Mouse (Mus musculus) spleen, adult 12 weeks (tissue): ENCODE results near the gene Trim47.

ENCODE experiments used
- DNase-seq: peaks from one replicate; pipeline ENCODE4 v3.0.0; 2022; ENCODE audit warnings: low spot score

Gene Trim47

DNA sequence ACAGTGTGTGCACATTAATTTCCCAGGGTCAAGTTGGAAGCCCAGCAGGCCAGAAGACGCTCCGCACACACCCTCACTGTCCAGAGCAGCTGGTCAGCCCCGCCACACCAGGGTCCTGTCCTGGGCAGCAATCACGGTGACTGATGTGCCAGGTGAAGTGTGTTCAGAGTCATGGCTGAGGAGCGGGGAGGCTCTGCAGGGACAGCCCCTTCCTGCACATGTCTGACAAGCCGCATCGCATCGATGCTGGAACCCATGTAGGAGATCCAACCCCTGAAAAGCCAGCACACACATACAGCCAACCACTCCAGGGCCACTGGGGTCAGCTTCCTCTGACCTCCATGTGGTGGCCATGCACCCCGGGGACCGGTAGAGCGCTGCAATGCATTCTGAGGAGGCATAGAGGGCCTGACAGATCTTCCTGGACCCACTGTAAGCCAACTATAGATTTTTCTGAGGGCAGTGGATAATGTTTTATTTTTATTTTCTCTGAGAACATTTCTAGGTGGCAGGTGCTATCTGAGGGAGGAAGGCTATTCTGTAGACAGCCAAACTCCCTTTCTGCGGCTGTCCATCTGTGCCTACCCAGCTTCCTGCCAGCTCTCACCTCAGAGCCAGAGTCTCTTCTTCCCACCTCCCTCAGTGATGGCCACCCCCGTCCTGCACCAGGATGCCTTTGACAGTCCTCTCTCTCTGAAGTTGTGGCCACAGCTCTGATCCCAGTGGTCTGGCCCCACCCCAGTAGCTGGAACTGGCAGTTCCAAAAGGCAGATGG, 65.2 kb downstream of the Trim47 start:
- no peak for DNase-seq

DNA sequence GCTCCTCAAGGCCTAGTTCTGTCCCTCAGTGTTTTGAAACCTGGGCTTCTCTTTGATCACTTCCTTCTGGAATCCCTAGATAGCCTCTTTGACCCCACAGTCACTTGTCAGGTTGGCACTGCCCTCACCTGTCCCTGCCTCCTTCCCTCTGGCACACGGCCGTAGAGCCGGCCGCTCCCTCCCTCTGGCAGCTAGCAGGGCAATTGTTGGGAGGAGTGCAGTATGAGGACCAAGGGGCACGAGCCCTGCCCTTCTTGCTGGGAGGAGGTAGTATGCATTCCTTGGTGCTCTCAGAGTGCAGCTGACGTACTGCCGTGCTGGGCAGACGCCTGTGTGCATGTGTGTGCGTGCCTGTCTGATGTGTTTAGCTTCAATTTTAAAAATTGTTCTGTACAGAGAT, 66.4 kb downstream of the Trim47 start:
- DNase-seq = no peak

DNA sequence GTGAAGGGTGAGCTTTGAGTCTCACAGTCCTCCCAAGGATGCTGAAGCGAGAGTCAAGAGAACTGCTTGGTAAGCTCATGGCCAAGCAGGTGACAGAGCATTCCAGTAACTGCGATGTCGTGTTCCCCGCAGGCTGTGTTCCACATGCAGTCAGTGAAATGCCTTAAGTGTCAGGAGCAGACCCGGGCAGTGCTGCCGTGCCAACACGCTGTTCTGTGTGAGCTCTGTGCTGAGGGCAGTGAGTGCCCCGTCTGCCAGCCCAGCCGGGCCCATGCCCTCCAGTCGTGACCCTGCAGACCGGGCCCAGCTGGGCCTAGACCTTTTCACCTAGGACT, 67.4 kb downstream of the Trim47 start:
- no peak for DNase-seq

DNA sequence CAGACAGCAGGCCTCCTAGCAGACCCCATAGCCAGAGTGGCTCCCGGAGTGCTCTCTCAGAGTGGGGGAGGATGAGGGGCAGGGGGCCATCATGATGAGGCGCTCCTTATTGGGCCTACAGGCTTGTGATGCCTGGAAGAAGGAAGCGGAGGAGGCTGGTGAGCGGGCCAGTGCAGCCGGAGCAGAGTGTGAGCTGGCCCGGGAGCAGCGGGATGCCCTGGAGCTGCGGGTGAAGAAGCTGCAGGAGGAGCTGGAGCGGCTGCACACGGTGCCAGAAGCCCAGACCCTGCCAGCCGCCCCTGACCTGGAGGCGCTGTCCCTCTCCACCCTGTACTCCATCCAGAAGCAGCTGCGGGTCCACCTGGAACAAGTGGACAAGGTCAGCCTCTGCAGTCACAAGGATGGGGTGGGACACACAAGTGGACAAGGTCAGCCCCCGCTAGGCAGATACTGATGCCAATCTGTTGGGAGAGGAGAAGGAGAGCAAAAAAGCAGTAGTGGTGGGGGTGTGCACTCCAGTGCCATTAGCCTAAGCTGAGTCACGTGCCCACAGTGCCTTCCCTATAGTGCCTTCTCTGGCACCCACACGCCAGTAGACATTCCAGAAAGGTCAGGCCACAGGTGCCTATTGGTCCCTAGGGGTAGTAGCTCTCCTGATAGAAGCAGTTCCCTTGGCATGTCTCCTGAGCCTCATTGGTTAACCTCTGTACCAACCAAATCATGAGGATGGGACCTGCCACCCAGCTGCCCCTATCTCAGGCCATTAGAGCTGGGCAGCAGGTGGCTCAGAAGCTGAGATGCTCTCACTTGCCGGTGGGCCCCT, 67.9 kb downstream of the Trim47 start:
- no peak for DNase-seq

DNA sequence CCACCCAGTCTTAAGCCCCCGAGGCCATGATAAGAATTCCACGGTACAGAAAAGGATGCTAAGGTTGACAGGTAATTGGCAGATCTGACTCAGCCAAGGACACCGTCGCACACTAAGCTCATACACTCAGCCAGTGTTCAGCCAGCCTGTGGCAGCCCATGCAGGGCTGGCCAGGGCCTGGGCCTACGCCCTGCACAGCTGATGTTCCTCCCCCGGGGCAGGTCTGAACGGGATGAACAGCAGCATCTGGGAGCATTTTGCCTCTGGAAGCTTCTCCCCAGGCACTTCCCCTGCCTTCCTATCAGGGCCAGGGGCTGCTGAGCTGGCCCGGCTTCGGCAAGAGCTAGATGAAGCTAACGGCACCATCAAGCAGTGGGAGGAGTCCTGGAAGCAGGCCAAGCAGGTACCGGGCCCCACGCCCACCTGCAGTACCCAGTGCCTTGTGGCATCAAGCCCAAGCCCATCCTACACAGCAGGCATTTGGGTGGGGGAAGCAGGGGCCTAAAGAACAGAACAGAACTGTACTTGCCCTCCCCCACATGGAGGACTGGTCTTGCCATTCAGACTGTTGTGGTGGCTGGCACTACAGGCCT, 68.9 kb downstream of the Trim47 start:
- no peak for DNase-seq

DNA sequence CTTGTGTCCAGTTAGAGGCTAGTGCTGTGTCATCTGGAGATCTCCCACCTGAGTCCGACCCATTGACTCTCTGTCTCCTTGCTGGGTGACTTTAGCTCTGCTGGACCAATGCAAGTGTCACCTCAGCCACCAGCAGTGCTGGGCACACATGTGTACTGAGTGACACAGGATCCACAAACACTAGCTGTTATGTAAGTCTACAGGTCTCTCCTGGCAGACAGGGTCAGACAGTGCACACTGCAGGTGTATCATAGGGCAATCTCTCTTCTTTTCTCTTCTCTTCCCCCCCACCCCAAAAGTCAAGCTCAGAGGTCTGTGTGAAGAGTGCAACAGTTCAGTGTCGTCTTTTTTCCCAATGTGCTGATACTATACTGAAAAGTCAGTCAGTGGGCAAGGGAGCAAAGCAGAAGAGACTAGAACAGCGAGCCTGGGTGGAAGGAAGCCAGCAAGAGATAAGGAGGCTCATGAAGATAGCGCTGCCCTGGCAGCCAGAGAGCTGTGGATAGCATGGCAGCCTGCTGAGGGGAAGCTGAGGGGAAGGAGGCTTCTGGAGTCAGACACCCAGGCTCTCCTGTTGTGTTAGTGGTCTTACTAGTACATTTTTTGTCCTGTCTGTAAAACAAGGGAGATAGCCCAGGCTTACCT, 69.7 kb downstream of the Trim47 start:
- no peak for DNase-seq

DNA sequence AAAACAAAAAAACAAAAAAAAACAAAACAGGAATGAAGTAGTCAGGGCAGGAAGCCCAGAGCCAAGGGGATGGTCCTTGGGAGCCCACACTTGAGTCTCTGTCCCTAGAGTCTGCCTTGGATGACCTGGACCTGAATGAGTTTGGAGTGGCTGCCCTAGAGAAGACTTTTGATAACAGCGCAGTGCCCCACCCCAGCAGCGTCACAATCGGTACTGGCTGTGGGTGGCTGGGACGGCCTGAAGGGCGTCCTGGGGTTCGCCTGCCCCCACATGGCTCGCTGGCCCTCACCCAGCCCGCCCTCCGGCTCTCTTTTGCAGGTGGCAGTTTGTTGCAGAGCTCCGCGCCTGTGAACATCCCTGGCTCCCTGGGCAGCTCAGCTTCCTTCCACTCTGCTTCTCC, 71.1 kb downstream of the Trim47 start:
- no peak for DNase-seq
